Mouse (Mus musculus) left cerebral cortex, postnatal 25 days (tissue): ENCODE measurements around the gene Atf3. TPM values are rescaled to one million over a fixed set of nuclear protein-coding genes. Genes with fewer than 3 reads are reported as not detected.
"Not testable (repeated sequence)": the region's sequence is repeated elsewhere in the genome, so short reads cannot be mapped to it uniquely, and the experiment has no call there.

ENCODE experiments used
- DNase-seq, 2 experiments: peaks; one replicate each; pipeline ENCODE4 v3.0.0; 2022; ENCODE audit warnings: low spot score in 2 of 2, mixed read lengths in 1 of 2
- intact Hi-C: fragments of 180-260 bp; cut with DNase I; formaldehyde crosslinking; loops from one replicate; pipeline ENCODE4 v1.15.1; 2025
- total RNA-seq, 2 experiments: library from RNA; stranded (reverse); gene quantifications; 2 replicates each; pipeline ENCODE4 v1.2.3; 2021

The Atf3 gene
- total RNA-seq, 2 experiments from 2014 or later = 0.53 to 1.4 TPM

- DNase-seq = no peak
- intact Hi-C loops = no loop called here
These were observed 39.2 kb downstream of the Atf3 start for GRCm38 (mm10) chr1:191178511-191179188.

- intact Hi-C loops = no loop called here
- no peak for DNase-seq
These were observed 41.0 kb downstream of the Atf3 start for GRCm38 (mm10) chr1:191176887-191177286.

GRCm38 (mm10) chr1:191172487-191172886 is 45.4 kb downstream of the Atf3 start:
- DNase-seq = peak; percentile 56 to 80
- intact Hi-C loops = no loop called here

- intact Hi-C loops = no loop called here
- no peak for DNase-seq
These were observed 47.4 kb downstream of the Atf3 start for GRCm38 (mm10) chr1:191170444-191170843.

GRCm38 (mm10) chr1:191166189-191166588 is 51.6 kb downstream of the Atf3 start:
- DNase-seq = no peak
- intact Hi-C loops = no loop called here

GRCm38 (mm10) chr1:191164717-191165116 is 53.1 kb downstream of the Atf3 start, which contains the start of gene Fam71a:
Gene Fam71a (minus strand): TSS chr1:191164817.
- no peak for DNase-seq
- intact Hi-C loops = no loop called here

- intact Hi-C loops = loop anchor here (10.0 kb wide), 1 partner anchor 120 kb away; no protein-coding TSS in a partner anchor
These were observed 63.5 kb downstream of the Atf3 start for GRCm38 (mm10) chr1:191154314-191154713.

GRCm38 (mm10) chr1:191153052-191153451 is 64.8 kb downstream of the Atf3 start:
- DNase-seq = peak; percentile 30 to 33
- intact Hi-C loops = loop anchor here (10.0 kb wide), 1 partner anchor 122 kb away; no protein-coding TSS in a partner anchor

More at GRCm38 (mm10) chr1:191154314-191154713, 63.5 kb downstream of the Atf3 start:
- no peak for DNase-seq

GRCm38 (mm10) chr1:191150924-191151605 is 66.8 kb downstream of the Atf3 start:
- DNase-seq = no peak
- intact Hi-C loops = loop anchor here (10.0 kb wide), 1 partner anchor 124 kb away; no protein-coding TSS in a partner anchor

- intact Hi-C loops, DNase-seq: not testable (repeated sequence)
These were observed 68.3 kb downstream of the Atf3 start for GRCm38 (mm10) chr1:191149489-191149888.

GRCm38 (mm10) chr1:191140983-191141382 is 76.9 kb downstream of the Atf3 start:
- intact Hi-C loops = no loop called here
- DNase-seq = no peak

GRCm38 (mm10) chr1:191138874-191139495 is 78.9 kb downstream of the Atf3 start:
- intact Hi-C loops = no loop called here

GRCm38 (mm10) chr1:191138436-191138835 is 79.4 kb downstream of the Atf3 start:
- intact Hi-C loops = no loop called here
- DNase-seq = no peak

More at GRCm38 (mm10) chr1:191138874-191139495, 78.9 kb downstream of the Atf3 start:
- no peak for DNase-seq

- DNase-seq = no peak
- intact Hi-C loops = no loop called here
These were observed 82.4 kb downstream of the Atf3 start for GRCm38 (mm10) chr1:191135406-191135805.

- intact Hi-C loops = no loop called here
These were observed 84.9 kb downstream of the Atf3 start for GRCm38 (mm10) chr1:191132934-191133333.

GRCm38 (mm10) chr1:191132240-191132639 is 85.6 kb downstream of the Atf3 start:
- intact Hi-C loops = no loop called here
- DNase-seq = no peak

More at GRCm38 (mm10) chr1:191132934-191133333, 84.9 kb downstream of the Atf3 start:
- no peak for DNase-seq

- intact Hi-C loops = no loop called here
- no peak for DNase-seq
These were observed 86.1 kb downstream of the Atf3 start for GRCm38 (mm10) chr1:191131692-191132091.

- intact Hi-C loops = loop anchor here (2.0 kb wide), 1 partner anchor 31 kb away; no protein-coding TSS in a partner anchor
- DNase-seq = peak; percentile 30 to 41
These were observed 91.8 kb downstream of the Atf3 start for GRCm38 (mm10) chr1:191125811-191126638.

GRCm38 (mm10) chr1:191124288-191124687 is 93.6 kb downstream of the Atf3 start:
- intact Hi-C loops = no loop called here
- no peak for DNase-seq
